Mouse (Mus musculus) forebrain, embryonic 16.5 days (tissue): Measurements from ENCODE around the gene Chp1. TPM values are rescaled to one million over a fixed set of nuclear protein-coding genes. Genes with fewer than 3 reads are reported as not detected.

ENCODE experiments used
- ATAC-seq: fragments of 200-750 bp; cut with Nextera tagmentation; 2 replicates; pipeline ENCODE4 v1.8.0; 2017; ENCODE audit warnings: mild to moderate bottlenecking, moderate library complexity
- H3K27ac ChIP-seq: fragments of 300-500 bp; sonication (generic); 2 replicates; pipeline ENCODE4 v1.5.1; 2014; ENCODE audit warnings: low read length, control low read depth
- H3K27me3 ChIP-seq: fragments of 300-500 bp; sonication (generic); replicated peaks from 2 replicates; pipeline ENCODE4 v1.6.1; 2014; ENCODE audit warnings: low read length; ENCODE audit not compliant: control insufficient read depth, insufficient read depth
- H3K36me3 ChIP-seq: fragments of 300-500 bp; sonication (generic); 2 replicates; pipeline ENCODE4 v1.6.1; 2014; ENCODE audit not compliant: control insufficient read depth, insufficient read depth
- H3K4me1 ChIP-seq: fragments of 300-500 bp; sonication (generic); replicated peaks from 2 replicates; pipeline ENCODE4 v1.6.1; 2014; ENCODE audit warnings: low read length; ENCODE audit not compliant: control insufficient read depth, insufficient read depth
- H3K4me2 ChIP-seq: fragments of 300-500 bp; sonication (generic); 2 replicates; pipeline ENCODE4 v1.6.1; 2014; ENCODE audit warnings: mild to moderate bottlenecking, low read length, control low read depth
- H3K4me3 ChIP-seq: fragments of 300-500 bp; sonication (generic); replicated peaks from 2 replicates; pipeline ENCODE4 v1.5.1; 2014; ENCODE audit warnings: mild to moderate bottlenecking, low read length, control low read depth
- H3K9ac ChIP-seq: fragments of 300-500 bp; sonication (generic); replicated peaks from 2 replicates; pipeline ENCODE4 v1.6.1; 2014; ENCODE audit warnings: low read depth, low read length, control low read depth
- H3K9me3 ChIP-seq: fragments of 300-500 bp; sonication (generic); 2 replicates; pipeline ENCODE4 v1.6.1; 2016; ENCODE audit warnings: low read length; ENCODE audit not compliant: control insufficient read depth
- WGBS: fragments of 180-500 bp; shearing (Covaris S2); extraction: QIAGEN DNeasy Blood & Tissue Kit; methylation state at CpG from one replicate; pipeline ENCODE4 v1.1.7; 2014; 5-methylcytosine and 5-hydroxymethylcytosine counted together
- polyA plus RNA-seq: library from polyadenylated mRNA; unstranded; fragments of >200 nt; fragmentation: Nextera tagmentation; extraction: Ambion mirVana; gene quantifications from 2 replicates; pipeline ENCODE4 v1.2.1, GENCODE M21; 2015

The Chp1 gene
- polyA plus RNA-seq, 1 experiment from 2014 or later: 78.6 TPM

DNA sequence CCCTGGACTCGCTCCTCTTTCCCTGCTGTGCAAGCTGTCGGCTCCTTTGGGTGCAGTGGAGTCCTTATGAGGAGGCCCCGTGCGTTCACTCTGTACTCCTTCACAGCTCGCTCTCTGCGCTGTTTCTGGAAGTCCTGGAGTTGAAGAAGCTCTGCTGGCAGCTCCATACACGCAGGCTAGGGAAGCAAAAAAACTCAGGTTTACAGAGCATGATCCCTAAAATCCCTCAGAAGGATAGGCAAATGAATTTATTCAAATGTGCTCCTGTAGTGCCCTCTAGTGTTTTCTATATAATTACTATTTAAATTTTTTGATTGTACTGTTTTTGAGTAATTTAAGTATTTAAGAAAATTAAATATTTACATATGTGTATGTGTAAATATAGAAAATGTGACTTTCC lies 26.9 kb upstream of the Chp1 start:
- no peaks in the 10 kb centered on the region for H3K9me3 ChIP-seq
- no peak overlapping the region for H3K4me2 ChIP-seq
- H3K36me3 ChIP-seq: no peaks in the 10 kb centered on the region
- H3K27ac ChIP-seq: no peak overlapping the region
- H3K27me3 ChIP-seq: no peaks in the 10 kb centered on the region
- no peak overlapping the region for H3K9ac ChIP-seq
- no peak for ATAC-seq
- 72% methylated on average over 7 of the region's 7 CpGs for WGBS
- no peaks in the 10 kb centered on the region for H3K4me1 ChIP-seq
- no peak overlapping the region for H3K4me3 ChIP-seq

DNA sequence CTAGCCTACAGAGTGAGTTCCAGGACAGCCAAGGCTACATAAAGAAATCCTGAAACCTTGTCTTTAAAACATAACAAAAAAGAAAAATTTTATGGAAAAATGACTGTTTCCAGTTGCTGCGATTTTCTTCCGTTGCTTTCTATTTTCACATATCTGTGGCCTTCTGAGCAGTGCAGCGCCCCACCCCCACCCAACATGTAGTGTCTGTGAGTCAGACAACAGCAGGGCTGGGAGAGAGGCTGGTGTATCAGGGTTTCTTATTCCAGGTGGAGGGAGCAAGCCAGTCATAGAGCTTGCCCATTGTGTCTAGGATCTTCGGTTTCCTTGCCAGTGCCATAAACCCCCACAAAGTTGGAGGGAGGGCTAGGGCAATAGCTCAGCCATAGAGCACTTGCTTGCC lies 23.7 kb upstream of the Chp1 start:
- H3K36me3 ChIP-seq: no peaks in the 10 kb centered on the region
- no peak overlapping the region for H3K4me3 ChIP-seq
- H3K27ac ChIP-seq: no peak overlapping the region
- WGBS: 81% methylated on average over 4 of the region's 4 CpGs
- H3K9me3 ChIP-seq: no peaks in the 10 kb centered on the region
- no peak overlapping the region for H3K9ac ChIP-seq
- H3K27me3 ChIP-seq: no peaks in the 10 kb centered on the region
- H3K4me2 ChIP-seq: no peak overlapping the region
- no peak for ATAC-seq
- H3K4me1 ChIP-seq: no peaks in the 10 kb centered on the region

DNA sequence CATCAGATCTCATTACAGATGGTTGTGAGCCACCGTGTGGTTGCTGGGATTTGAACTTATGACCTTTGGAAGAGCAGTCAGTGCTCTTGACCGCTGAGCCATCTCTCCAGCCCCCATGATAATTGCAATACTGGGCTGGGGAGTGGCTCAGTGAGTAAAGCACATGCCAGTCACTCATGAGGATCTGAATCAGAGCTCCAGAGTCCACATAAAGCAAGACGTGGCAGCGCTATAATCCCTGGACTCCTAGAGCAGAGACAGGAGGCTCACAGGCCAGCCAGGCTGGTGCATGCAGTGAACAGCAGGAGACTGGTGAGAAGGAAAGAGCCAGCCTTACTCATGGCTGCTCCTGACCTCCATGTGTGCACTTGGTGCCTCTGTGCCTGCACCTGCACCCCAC lies 22.1 kb upstream of the Chp1 start:
- no peak overlapping the region for H3K4me3 ChIP-seq
- no peak overlapping the region for H3K27ac ChIP-seq
- 42% methylated on average over 4 of the region's 4 CpGs for WGBS
- ATAC-seq: no peak
- H3K36me3 ChIP-seq: no peaks in the 10 kb centered on the region
- H3K9ac ChIP-seq: no peak overlapping the region
- no peaks in the 10 kb centered on the region for H3K4me1 ChIP-seq
- H3K27me3 ChIP-seq: no peaks in the 10 kb centered on the region
- H3K4me2 ChIP-seq: no peak overlapping the region
- H3K9me3 ChIP-seq: no peaks in the 10 kb centered on the region

DNA sequence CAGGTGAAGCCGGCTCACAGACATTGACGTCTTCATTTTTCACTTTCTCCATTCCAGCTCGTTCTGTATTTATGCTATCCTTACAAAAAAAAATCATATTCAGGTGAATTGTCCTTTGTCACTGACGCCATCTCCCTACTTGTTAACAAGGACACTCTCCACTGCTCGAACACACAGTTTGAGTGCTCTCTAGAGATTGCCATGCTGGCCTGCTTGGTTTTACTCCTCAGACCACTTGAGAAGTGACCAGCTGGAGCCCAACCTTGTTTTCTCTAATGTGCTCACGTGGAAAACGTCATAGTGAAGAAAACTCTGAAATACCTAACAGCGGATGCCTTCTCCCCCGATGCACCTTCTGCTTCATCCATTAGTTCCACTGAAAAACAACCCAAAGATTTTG lies 8.7 kb upstream of the Chp1 start:
- H3K4me1 ChIP-seq: no peaks in the 10 kb centered on the region
- no peak overlapping the region for H3K4me3 ChIP-seq
- no peaks in the 10 kb centered on the region for H3K9me3 ChIP-seq
- no peak overlapping the region for H3K9ac ChIP-seq
- no peaks in the 10 kb centered on the region for H3K36me3 ChIP-seq
- 81% methylated on average over 9 of the region's 9 CpGs for WGBS
- H3K27ac ChIP-seq: no peak overlapping the region
- no peaks in the 10 kb centered on the region for H3K27me3 ChIP-seq
- H3K4me2 ChIP-seq: no peak overlapping the region
- ATAC-seq: no peak

GRCm38 (mm10) chr2:119542106-119542505 lies 5.4 kb upstream of the Chp1 start:
- Histone ChIP-seq H3K36me3 (no peaks in the 10 kb centered on the region), H3K9ac (no peak overlapping the region), H3K4me2 (no peak overlapping the region), H3K27ac (no peak overlapping the region), H3K4me1 (peaks cover 4% of the 10 kb centered on the region; the same call in 1 of the 2 replicates), H3K9me3 (no peaks in the 10 kb centered on the region), H3K27me3 (no peaks in the 10 kb centered on the region), H3K4me3 (no peak overlapping the region)
- ATAC-seq: no peak
- 23% methylated on average over 1 of the region's 1 CpGs for WGBS

DNA sequence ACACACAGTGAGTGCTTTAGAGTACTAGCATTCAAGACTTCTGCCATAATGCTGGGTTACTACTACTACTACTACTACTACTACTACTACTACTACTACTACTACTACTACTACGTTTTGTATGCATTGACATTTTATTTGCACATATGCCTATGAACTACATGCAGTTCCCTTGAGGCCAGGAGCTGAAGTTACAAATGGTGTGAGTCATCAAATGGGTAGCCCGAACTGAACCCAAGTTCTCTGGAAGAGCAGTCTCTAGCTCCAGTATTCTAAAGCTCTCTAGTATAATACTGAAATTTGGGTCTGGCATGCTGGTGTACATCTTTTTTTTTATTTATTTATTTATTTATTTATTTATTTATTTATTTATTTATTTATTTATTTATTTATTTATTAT lies 3.8 kb upstream of the Chp1 start:
- H3K4me1 ChIP-seq: peaks cover 7% of the 10 kb centered on the region
- 69% methylated on average over 2 of the region's 2 CpGs for WGBS
- H3K4me2 ChIP-seq: no peak overlapping the region
- H3K9ac ChIP-seq: no peak overlapping the region
- H3K27me3 ChIP-seq: no peaks in the 10 kb centered on the region
- H3K9me3 ChIP-seq: no peaks in the 10 kb centered on the region
- no peak overlapping the region for H3K4me3 ChIP-seq
- H3K27ac ChIP-seq: no peak overlapping the region
- no peak for ATAC-seq
- no peaks in the 10 kb centered on the region for H3K36me3 ChIP-seq

- Histone ChIP-seq H3K4me1 (peaks cover 15% of the 10 kb centered on the region), H3K4me2 (peak overlapping the region; percentile 62), H3K9ac (peak overlapping the region; percentile 49), H3K36me3 (no peaks in the 10 kb centered on the region), H3K4me3 (peak overlapping the region; percentile 64), H3K9me3 (no peaks in the 10 kb centered on the region), H3K27me3 (no peaks in the 10 kb centered on the region), H3K27ac (peak overlapping the region; percentile 34; the same call in 1 of the 2 replicates)
- ATAC-seq: peak; percentile 53; the same call in 1 of the 2 replicates
- WGBS: under 1% methylated on average over 30 of the region's 30 CpGs
Measured at GRCm38 (mm10) chr2:119546848-119547521, 512 bp upstream of the Chp1 start.

DNA sequence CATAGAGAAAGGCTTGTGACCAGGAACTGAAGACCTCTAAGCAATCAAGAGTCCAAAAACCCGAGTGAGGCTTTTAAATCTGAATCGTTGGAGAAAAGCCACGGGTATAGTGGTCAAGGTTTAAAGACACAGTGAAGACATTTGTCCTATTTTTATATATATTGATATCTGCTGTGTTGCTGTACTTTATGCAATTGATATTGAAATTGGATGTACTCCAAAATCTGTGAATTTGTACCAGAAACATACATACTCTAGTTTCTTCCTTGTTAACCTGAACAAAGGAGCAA lies 819 bp downstream of the Chp1 start:
- ATAC-seq: no peak
- 12% methylated on average over 3 of the region's 3 CpGs for WGBS
- H3K27ac ChIP-seq: no peak overlapping the region

DNA sequence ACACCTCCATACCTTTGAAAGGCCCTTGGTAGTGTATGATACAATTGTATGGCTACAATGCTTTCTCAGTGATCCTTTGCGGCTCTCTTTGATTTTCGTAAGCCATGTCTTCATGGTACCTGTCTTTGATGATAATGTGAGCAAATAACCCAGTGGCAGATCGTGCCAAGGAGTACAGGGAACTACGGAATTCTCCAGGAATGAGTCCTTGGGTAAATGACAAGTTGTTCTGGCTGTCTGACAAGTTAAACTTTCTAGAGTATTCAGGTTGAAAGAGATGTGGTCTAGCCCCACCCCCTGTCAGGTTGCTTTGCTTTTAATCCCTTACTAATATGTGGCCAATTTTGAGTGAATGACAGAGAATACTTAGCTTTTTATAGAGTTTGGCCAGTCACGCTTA lies 1.2 kb downstream of the Chp1 start:
- no peak overlapping the region for H3K27ac ChIP-seq
- no peaks in the 10 kb centered on the region for H3K27me3 ChIP-seq
- peaks cover 15% of the 10 kb centered on the region for H3K4me1 ChIP-seq
- WGBS: 63% methylated on average over 5 of the region's 5 CpGs
- peak overlapping the region; percentile 73 for H3K4me2 ChIP-seq
- no peaks in the 10 kb centered on the region for H3K9me3 ChIP-seq
- peak overlapping the region; percentile 34; the same call in 1 of the 2 replicates for H3K9ac ChIP-seq
- peak overlapping the region; percentile 64 for H3K4me3 ChIP-seq
- no peak for ATAC-seq
- H3K36me3 ChIP-seq: no peaks in the 10 kb centered on the region

More for the DNA sequence above, 819 bp downstream of the Chp1 start:
- Histone ChIP-seq H3K4me2 (peak overlapping the region; percentile 73), H3K9ac (peak overlapping the region; percentile 71), H3K36me3 (no peaks in the 10 kb centered on the region), H3K27me3 (no peaks in the 10 kb centered on the region), H3K4me3 (peak overlapping the region; percentile 64), H3K4me1 (peaks cover 15% of the 10 kb centered on the region), H3K9me3 (no peaks in the 10 kb centered on the region)

- H3K4me2 ChIP-seq: no peak overlapping the region
- no peak for ATAC-seq
- H3K9ac ChIP-seq: no peak overlapping the region
- H3K36me3 ChIP-seq: no peaks in the 10 kb centered on the region
- no peaks in the 10 kb centered on the region for H3K27me3 ChIP-seq
- H3K4me3 ChIP-seq: no peak overlapping the region
- H3K4me1 ChIP-seq: peaks cover 15% of the 10 kb centered on the region
- WGBS: 82% methylated on average over 2 of the region's 2 CpGs
- H3K27ac ChIP-seq: no peak overlapping the region
- H3K9me3 ChIP-seq: no peaks in the 10 kb centered on the region
Measured at GRCm38 (mm10) chr2:119549678-119550077, 2.2 kb downstream of the Chp1 start.
